Mouse (Mus musculus) limb, embryonic 14.5 days (tissue): ENCODE measurements around the gene Crat. TPM values are rescaled to one million over a fixed set of nuclear protein-coding genes. Genes with fewer than 3 reads are reported as not detected.

ENCODE experiments used
- ATAC-seq: fragments of 200-750 bp; cut with Nextera tagmentation; 2 replicates; pipeline ENCODE4 v1.8.0; 2017; ENCODE audit warnings: low read depth, moderate number of reproducible peaks, moderate TSS enrichment; ENCODE audit not compliant: low FRiP score
- DNase-seq: peaks from one replicate; pipeline ENCODE4 v3.0.0-alpha.2; 2015; ENCODE audit warnings: low spot score
- H3K27ac ChIP-seq: fragments of 300-500 bp; sonication (generic); replicated peaks from 2 replicates; pipeline ENCODE4 v1.5.1; 2014; ENCODE audit warnings: low read depth, mild to moderate bottlenecking, low read length, moderate library complexity, mixed read lengths
- H3K27me3 ChIP-seq: fragments of 300-500 bp; sonication (generic); 2 replicates; pipeline ENCODE4 v1.6.1; 2014; ENCODE audit warnings: low read length, mixed read lengths; ENCODE audit not compliant: control insufficient read depth, insufficient read depth
- H3K36me3 ChIP-seq: fragments of 300-500 bp; sonication (generic); 2 replicates; pipeline ENCODE4 v1.6.1; 2014; ENCODE audit warnings: mild to moderate bottlenecking, low read length, moderate library complexity, mixed read lengths; ENCODE audit not compliant: control insufficient read depth, insufficient read depth
- H3K4me1 ChIP-seq: fragments of 300-500 bp; sonication (generic); 2 replicates; pipeline ENCODE4 v1.6.1; 2014; ENCODE audit warnings: antibody characterized with exemption, low read length, mixed read lengths; ENCODE audit not compliant: control insufficient read depth, insufficient read depth
- H3K4me2 ChIP-seq: fragments of 300-500 bp; sonication (generic); replicated peaks from 2 replicates; pipeline ENCODE4 v1.6.1; 2014; ENCODE audit warnings: low read depth, mild to moderate bottlenecking, low read length, moderate library complexity; ENCODE audit not compliant: severe bottlenecking
- H3K4me3 ChIP-seq: fragments of 300-500 bp; sonication (generic); replicated peaks from 2 replicates; pipeline ENCODE4 v1.5.1; 2014; ENCODE audit warnings: low read length
- H3K9ac ChIP-seq: fragments of 300-500 bp; sonication (generic); 2 replicates; pipeline ENCODE4 v1.6.1; 2014; ENCODE audit warnings: mild to moderate bottlenecking, low read depth, low read length, moderate library complexity; ENCODE audit not compliant: severe bottlenecking
- H3K9me3 ChIP-seq: fragments of 300-500 bp; sonication (generic); 2 replicates; pipeline ENCODE4 v1.6.1; 2016; ENCODE audit warnings: low read length; ENCODE audit not compliant: control insufficient read depth
- POLR2A ChIP-seq: fragments of 200-500 bp; IDR thresholded peaks from 2 replicates; pipeline ENCODE4 v1.8.0; 2012; ENCODE audit warnings: inconsistent platforms, mild to moderate bottlenecking, moderate library complexity, borderline replicate concordance; ENCODE audit not compliant: insufficient read depth, insufficient read length; ENCODE audit errors: extremely low read depth
- WGBS: fragments of 180-500 bp; shearing (Covaris S2); extraction: QIAGEN DNeasy Blood & Tissue Kit; methylation state at CpG from one replicate; pipeline ENCODE4 v1.1.7; 2014; 5-methylcytosine and 5-hydroxymethylcytosine counted together
- polyA plus RNA-seq, 2 experiments: library from polyadenylated mRNA; depleted of rRNA in 1 of 2; stranded (reverse) in 1 of 2; unstranded in 1 of 2; fragments of >200 nt; fragmentation: Nextera tagmentation in 1 of 2; extraction: Ambion mirVana in 1 of 2; gene quantifications; 2 replicates each; pipeline versions ENCODE4 v1.2.1 to v1.2.3; 2012 to 2014

The Crat gene
- polyA plus RNA-seq, 2 experiments, result 25.0 to 33.4 TPM

DNA sequence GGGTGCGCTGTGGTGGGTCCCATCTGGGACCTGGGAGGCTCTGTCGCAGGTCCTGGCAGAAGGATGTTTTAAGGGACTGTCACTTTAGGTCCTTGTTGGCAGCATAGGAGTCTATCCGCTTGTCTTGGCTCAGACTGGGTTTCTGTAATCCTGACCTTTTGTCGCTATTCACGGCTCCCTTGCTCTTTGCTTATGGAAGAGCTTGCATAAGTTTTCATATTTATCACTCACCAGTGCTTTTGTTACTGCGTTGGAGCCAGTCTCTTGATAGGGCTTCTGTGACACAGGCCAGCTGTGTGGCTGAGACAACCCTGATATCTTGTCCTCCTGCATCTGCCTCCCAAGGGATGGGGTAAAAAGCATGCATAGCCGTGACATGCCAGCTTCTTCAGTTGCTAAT is 36.3 kb downstream of the Crat start:
- Histone ChIP-seq H3K27me3 (no peaks in the 10 kb centered on the region), H3K36me3 (peaks cover 86% of the 10 kb centered on the region), H3K27ac (no peak overlapping the region), H3K4me1 (no peaks in the 10 kb centered on the region), H3K9ac (no peak overlapping the region), H3K9me3 (no peaks in the 10 kb centered on the region), H3K4me2 (no peak overlapping the region), H3K4me3 (no peak overlapping the region)
- WGBS, result 90% methylated on average over 7 of the region's 7 CpGs
- TF ChIP-seq POLR2A, result no peak
- no peak for DNase-seq
- no peak for ATAC-seq

DNA sequence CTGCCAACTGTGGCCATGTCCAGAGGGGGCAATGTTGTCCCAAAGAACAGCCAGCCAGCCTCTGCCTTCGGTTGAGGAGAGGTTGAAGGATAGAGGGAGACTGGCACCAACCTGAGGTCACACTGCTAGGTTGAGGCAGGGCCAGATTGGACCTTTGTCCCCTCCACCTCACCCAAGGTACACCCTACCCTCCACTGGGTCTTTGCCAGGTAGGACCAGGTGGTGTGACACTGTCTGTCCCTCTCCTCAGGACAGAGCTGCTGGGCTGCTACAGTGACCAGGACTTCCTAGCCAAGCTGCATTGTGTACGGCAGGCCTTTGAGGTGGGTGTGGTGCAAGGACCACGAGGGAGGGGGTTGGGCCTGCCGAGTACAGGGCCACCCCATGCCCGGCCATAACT is 37.9 kb downstream of the Crat start:
- TF ChIP-seq POLR2A, result no peak
- H3K4me2 ChIP-seq, result no peak overlapping the region
- WGBS, result 74% methylated on average over 5 of the region's 5 CpGs
- H3K27me3 ChIP-seq, result no peaks in the 10 kb centered on the region
- ATAC-seq (no peak), DNase-seq (no peak)
- no peaks in the 10 kb centered on the region for H3K4me1 ChIP-seq
- no peak overlapping the region for H3K27ac ChIP-seq
- no peaks in the 10 kb centered on the region for H3K9me3 ChIP-seq
- H3K9ac ChIP-seq, result no peak overlapping the region
- H3K36me3 ChIP-seq, result peaks cover 86% of the 10 kb centered on the region
- no peak overlapping the region for H3K4me3 ChIP-seq

DNA sequence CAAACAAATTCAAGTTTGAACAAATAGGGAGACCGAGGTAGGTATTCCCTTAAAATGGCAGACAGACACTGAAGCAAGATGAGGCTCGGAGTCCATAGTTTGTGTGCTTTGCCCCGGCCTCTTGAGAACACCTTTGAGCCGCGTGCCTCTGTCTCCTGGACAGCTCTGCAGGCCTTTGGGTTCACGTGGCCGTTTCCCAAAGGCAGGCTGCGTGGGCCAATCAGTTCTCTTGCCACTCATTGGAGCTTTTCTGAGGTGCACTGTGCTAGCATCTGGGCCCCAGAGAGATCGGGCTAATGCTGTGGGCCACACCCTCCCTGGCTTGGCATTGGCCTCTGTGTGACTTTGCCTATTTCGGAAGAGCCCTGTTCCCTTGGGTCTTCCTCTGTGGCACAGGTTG is 39.7 kb downstream of the Crat start:
- DNase-seq (no peak), ATAC-seq (no peak)
- no peak overlapping the region for H3K4me2 ChIP-seq
- no peaks in the 10 kb centered on the region for H3K9me3 ChIP-seq
- no peak overlapping the region for H3K27ac ChIP-seq
- no peak overlapping the region for H3K9ac ChIP-seq
- H3K4me3 ChIP-seq, result no peak overlapping the region
- WGBS, result 91% methylated on average over 10 of the region's 10 CpGs
- H3K4me1 ChIP-seq, result no peaks in the 10 kb centered on the region
- peaks cover 86% of the 10 kb centered on the region for H3K36me3 ChIP-seq
- no peak for TF ChIP-seq POLR2A
- H3K27me3 ChIP-seq, result no peaks in the 10 kb centered on the region

DNA sequence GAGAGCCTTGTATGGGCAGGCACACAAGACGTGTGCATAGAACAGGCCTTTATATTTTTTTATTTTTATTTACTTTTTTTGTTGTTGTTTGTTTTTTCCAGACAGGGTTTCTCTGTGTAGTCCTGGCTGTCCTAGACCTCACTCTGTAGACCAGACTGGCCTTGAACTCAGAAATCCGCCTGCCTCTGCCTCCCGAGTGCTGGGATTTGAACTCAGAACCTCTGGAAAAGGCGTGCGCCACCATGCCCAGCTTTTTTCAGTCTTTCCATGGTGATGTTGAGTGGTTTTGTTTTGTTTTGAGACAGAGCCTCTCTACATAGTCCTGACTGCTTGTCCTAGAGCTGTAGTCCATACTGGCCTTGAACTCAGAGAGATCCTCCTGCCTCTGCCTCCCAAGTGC is 42.9 kb downstream of the Crat start:
- no peak for ATAC-seq
- Histone ChIP-seq H3K4me2 (no peak overlapping the region), H3K9ac (no peak overlapping the region), H3K4me1 (no peaks in the 10 kb centered on the region), H3K4me3 (no peak overlapping the region), H3K27me3 (no peaks in the 10 kb centered on the region), H3K36me3 (peaks cover 88% of the 10 kb centered on the region), H3K27ac (no peak overlapping the region), H3K9me3 (no peaks in the 10 kb centered on the region)
- no peak for DNase-seq
- WGBS, result 95% methylated on average over 5 of the region's 5 CpGs
- no peak for TF ChIP-seq POLR2A

DNA sequence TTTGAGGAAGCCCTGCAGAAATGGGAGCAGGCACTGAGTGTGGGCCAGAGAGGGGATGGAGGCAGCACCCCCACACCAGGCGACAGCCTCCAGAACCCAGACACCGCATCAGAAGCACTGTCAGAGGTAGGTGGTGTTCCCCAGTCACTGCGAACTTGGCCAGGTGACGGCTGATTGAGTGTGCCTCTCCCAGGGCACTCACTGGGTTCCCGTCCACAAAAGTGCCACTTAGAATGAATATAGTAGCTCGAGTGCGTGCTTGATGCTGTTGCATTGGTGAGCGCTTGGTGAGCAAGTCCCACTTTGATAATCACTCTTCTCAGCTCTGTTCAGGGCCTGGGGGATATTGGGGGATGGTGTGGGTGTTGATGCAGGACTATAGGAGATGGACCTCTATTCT is 44.1 kb downstream of the Crat start:
- Histone ChIP-seq H3K4me2 (no peak overlapping the region), H3K9ac (no peak overlapping the region), H3K36me3 (peaks cover 85% of the 10 kb centered on the region), H3K27ac (no peak overlapping the region), H3K9me3 (no peaks in the 10 kb centered on the region), H3K4me3 (no peak overlapping the region), H3K4me1 (no peaks in the 10 kb centered on the region), H3K27me3 (no peaks in the 10 kb centered on the region)
- WGBS, result 96% methylated on average over 8 of the region's 8 CpGs
- no peak for TF ChIP-seq POLR2A
- no peak for DNase-seq
- no peak for ATAC-seq

- ATAC-seq (no peak), DNase-seq (no peak)
- Histone ChIP-seq H3K36me3 (peaks cover 41% of the 10 kb centered on the region), H3K9me3 (no peaks in the 10 kb centered on the region), H3K27me3 (no peaks in the 10 kb centered on the region), H3K27ac (no peak overlapping the region), H3K4me3 (no peak overlapping the region), H3K9ac (no peak overlapping the region), H3K4me1 (peaks cover 11% of the 10 kb centered on the region), H3K4me2 (no peak overlapping the region)
- TF ChIP-seq POLR2A, result no peak
- WGBS, result 81% methylated on average over 5 of the region's 5 CpGs
These were observed 49.4 kb downstream of the Crat start for GRCm38 (mm10) chr2:30366203-30366602.
